Mouse (Mus musculus) G1E-ER4 (cell line): ENCODE data around the gene Cd40lg. TPM values are rescaled to one million over a fixed set of nuclear protein-coding genes. Genes with fewer than 3 reads are reported as not detected.

Source experiments
- GATA1 ChIP-seq: IDR thresholded peaks from one replicate; pipeline ENCODE4 v1.8.0; 2012; ENCODE audit warnings: low read length, inconsistent platforms
- polyA plus RNA-seq: library from polyadenylated mRNA; stranded (reverse); fragments of >175 nt; gene quantifications from 2 replicates; pipeline ENCODE4 v1.2.3, GENCODE M21; 2012

Cd40lg gene
- polyA plus RNA-seq, 1 experiment, result not detected

DNA sequence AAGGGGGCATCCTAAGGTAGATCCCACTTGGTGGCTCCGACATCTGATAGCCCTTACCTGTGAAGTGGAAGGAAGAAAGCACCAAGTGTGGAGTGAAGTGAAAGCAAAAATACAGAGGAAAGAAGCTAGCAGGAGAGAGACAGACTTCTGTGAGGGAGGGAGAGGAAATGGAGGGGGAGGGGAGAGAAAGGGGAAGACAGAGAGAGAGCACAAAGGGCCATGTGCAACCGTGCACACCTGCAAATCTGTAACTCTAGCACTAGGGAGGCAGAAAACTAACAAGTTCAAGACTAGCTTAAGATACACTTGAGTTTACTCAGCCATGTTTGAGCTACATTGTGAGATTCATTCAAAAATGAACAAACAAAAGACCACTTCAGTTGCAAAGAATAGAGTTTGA is 16.2 kb downstream of the Cd40lg start:
- no peak for TF ChIP-seq GATA1

GRCm38 (mm10) chrX:57233596-57233995 is 21.7 kb downstream of the Cd40lg start:
- TF ChIP-seq GATA1, result no peak

DNA sequence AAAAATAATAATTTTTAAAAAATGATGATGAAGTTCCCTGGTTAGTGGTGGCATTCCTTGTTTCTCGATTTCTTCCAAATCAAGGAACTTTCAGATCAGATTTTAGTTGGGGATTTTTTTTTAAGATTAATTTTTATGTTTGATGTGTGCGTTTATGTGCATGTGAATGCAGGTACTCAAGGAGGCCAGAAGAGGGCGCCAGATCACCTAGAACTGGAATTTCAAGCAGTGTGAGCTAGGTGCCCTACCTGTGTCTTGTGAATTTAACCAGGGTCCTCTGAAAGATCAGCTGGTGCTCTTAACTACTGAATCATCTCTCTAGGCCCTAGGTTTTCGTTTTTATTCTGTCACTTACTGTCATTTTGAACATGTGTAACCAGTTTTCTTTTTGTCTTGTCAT is 24.0 kb downstream of the Cd40lg start:
- TF ChIP-seq GATA1, result no peak

- no peak for TF ChIP-seq GATA1
Measured at GRCm38 (mm10) chrX:57238572-57238971, 26.6 kb downstream of the Cd40lg start.

DNA sequence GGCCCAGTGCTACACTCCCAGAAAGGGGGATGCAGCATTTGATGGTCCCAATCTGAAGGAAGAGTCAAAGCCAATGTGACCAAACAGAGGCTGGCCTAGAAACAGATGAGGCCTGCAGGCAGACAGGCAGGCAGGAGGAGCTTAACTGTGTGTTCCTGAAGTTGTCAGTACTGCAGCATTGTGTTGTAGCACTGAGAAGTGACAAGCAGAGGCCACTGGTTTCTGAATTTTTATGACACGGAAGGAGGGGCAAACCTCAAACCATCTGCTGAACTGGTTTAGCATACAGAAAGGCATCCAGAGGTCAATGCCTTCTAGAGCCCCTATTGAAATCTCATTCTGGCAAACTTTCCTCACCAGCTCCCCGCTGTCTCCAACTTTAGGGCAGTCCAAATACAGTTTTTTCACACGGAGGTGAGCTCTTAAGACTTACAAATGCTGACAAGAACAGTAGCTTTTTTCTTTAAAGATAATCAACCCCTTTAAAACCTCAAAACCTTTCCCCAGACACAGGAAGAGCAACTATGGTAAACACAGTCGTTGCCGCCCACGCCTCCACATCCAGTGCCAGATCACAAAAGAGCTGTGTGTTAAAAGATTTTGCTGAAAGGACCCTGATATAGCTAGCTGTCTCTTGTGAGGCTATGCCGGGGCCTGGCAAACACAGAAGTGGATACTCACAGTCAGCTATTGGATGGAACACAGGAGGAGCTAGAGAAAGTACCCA is 41.5 kb downstream of the Cd40lg start:
- no peak for TF ChIP-seq GATA1

DNA sequence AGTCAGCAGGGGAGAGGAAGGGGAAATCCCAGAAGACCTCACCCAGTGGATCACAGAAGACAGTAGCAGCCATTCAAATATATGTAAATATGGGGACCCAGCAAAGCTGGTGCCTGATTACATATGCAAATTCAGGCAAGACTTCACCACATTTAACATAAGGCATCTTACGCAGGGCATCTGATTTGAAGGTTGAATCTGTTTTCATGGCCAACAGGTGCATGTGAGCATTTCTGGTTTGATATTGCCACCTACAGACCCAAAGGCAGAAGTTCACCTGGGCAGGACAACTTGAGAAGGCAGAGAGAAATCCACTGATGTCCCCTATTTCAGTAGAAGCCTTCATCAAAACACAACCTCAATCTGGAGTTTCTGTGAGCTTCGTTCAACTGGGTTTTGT is 48.8 kb downstream of the Cd40lg start:
- TF ChIP-seq GATA1, result no peak

- TF ChIP-seq GATA1, result no peak
Measured at GRCm38 (mm10) chrX:57263515-57263914, 51.6 kb downstream of the Cd40lg start.

Other genes starting within 250 kb of the Cd40lg start
- gene Brs3, start 169.1 kb upstream of the Cd40lg start, polyA plus RNA-seq, result not detected in 2 replicates
- 20.3 and 28.3 TPM in 2 replicates for gene Htatsf1, start 158.6 kb upstream of the Cd40lg start, polyA plus RNA-seq
- gene Vgll1, start 124.0 kb upstream of the Cd40lg start, polyA plus RNA-seq, result not detected in 2 replicates
- gene Arhgef6, start 126.6 kb downstream of the Cd40lg start, polyA plus RNA-seq, result not detected in 2 replicates
- gene Rbmx, start 180.9 kb downstream of the Cd40lg start, polyA plus RNA-seq, result 33.3 and 47.0 TPM in 2 replicates
- gene Gm364, start 197.0 kb downstream of the Cd40lg start, polyA plus RNA-seq, result not detected in 2 replicates